Mouse (Mus musculus) myocyte (in vitro differentiated cells): ENCODE data around the gene Lemd1. TPM values are rescaled to one million over a fixed set of nuclear protein-coding genes. Genes with fewer than 3 reads are reported as not detected.
A peak's percentile ranks its signal among the peaks of the same experiment; 100 is the strongest.

Experiments used
- H3K27me3 ChIP-seq: one replicate; pipeline ENCODE4 v1.6.1; 2011; ENCODE audit not compliant: control insufficient read depth, insufficient read depth, insufficient read length
- H3K36me3 ChIP-seq: one replicate; pipeline ENCODE4 v1.6.1; 2011; ENCODE audit not compliant: control insufficient read depth, insufficient read depth
- H3K4me2 ChIP-seq: one replicate; pipeline ENCODE4 v1.6.1; 2011; ENCODE audit warnings: low read depth, control low read depth
- H3K4me3 ChIP-seq: one replicate; pipeline ENCODE4 v1.5.1; 2011; ENCODE audit warnings: mild to moderate bottlenecking, control low read depth, moderate library complexity
- H3K79me2 ChIP-seq: one replicate; pipeline ENCODE4 v1.6.1; 2011; ENCODE audit not compliant: control insufficient read depth, insufficient read depth
- H3ac ChIP-seq: one replicate; pipeline ENCODE4 v1.6.1; 2011; ENCODE audit not compliant: control insufficient read depth, insufficient read length
- CEBPB ChIP-seq: IDR thresholded peaks from 2 replicates; pipeline ENCODE4 v1.6.1; 2011; ENCODE audit warnings: mild to moderate bottlenecking, moderate library complexity; ENCODE audit not compliant: poor library complexity, insufficient read depth, severe bottlenecking
- E2F4 ChIP-seq: IDR thresholded peaks from one replicate; pipeline ENCODE4 v1.6.1; 2011; ENCODE audit warnings: mild to moderate bottlenecking, control low read depth, moderate library complexity; ENCODE audit not compliant: insufficient read depth
- MAX ChIP-seq: IDR thresholded peaks from one replicate; pipeline ENCODE4 v1.6.1; 2011; ENCODE audit warnings: low read depth, mild to moderate bottlenecking, control low read depth
- MYOD1 ChIP-seq, 3 experiments: IDR thresholded peaks; one replicate each; pipeline ENCODE4 v1.6.1; 2011; ENCODE audit warnings: control low read depth in 2 of 3, low read depth in 2 of 3, mild to moderate bottlenecking in 2 of 3, moderate library complexity in 1 of 3; ENCODE audit not compliant: insufficient read length in 2 of 3, control insufficient read depth in 1 of 3
- MYOG ChIP-seq, 3 experiments: IDR thresholded peaks; one replicate each; pipeline ENCODE4 v1.6.1; 2011; ENCODE audit warnings: control low read depth in 2 of 3, low read depth in 2 of 3, mild to moderate bottlenecking in 2 of 3; ENCODE audit not compliant: insufficient read length in 2 of 3, control insufficient read depth in 1 of 3, insufficient read depth in 1 of 3
- POLR2A ChIP-seq: IDR thresholded peaks from one replicate; pipeline ENCODE4 v1.6.1; 2011; ENCODE audit warnings: low read depth, mild to moderate bottlenecking, control low read depth, moderate library complexity; ENCODE audit not compliant: insufficient read length
- POLR2AphosphoS2 ChIP-seq: IDR thresholded peaks from one replicate; pipeline ENCODE4 v1.6.1; 2011; ENCODE audit warnings: low read depth, control low read depth; ENCODE audit not compliant: insufficient read length
- REST ChIP-seq: IDR thresholded peaks from one replicate; pipeline ENCODE4 v1.6.1; 2011; ENCODE audit warnings: mild to moderate bottlenecking, control low read depth, moderate library complexity; ENCODE audit not compliant: insufficient read depth, insufficient read length
- SRF ChIP-seq: IDR thresholded peaks from one replicate; pipeline ENCODE4 v1.6.1; 2011; ENCODE audit warnings: low read depth; ENCODE audit not compliant: control insufficient read depth, insufficient read length
- TCF12 ChIP-seq: IDR thresholded peaks from one replicate; pipeline ENCODE4 v1.6.1; 2011; ENCODE audit warnings: mild to moderate bottlenecking, control low read depth; ENCODE audit not compliant: poor library complexity, insufficient read depth, severe bottlenecking
- TCF3 ChIP-seq: IDR thresholded peaks from one replicate; pipeline ENCODE4 v1.6.1; 2011; ENCODE audit warnings: low read depth, control low read depth; ENCODE audit not compliant: insufficient read length
- USF1 ChIP-seq: IDR thresholded peaks from one replicate; pipeline ENCODE4 v1.6.1; 2011; ENCODE audit warnings: low read depth, mild to moderate bottlenecking, control low read depth, moderate library complexity
- polyA plus RNA-seq: library from polyadenylated mRNA; unstranded; fragments of >200 nt; fragmentation: generic; extraction: Trizol; gene quantifications from one replicate; pipeline ENCODE4 v1.2.1, GENCODE M21; 2012; ENCODE audit warnings: missing spikeins

The Lemd1 gene
- polyA plus RNA-seq, 1 experiment = 0.49 TPM

DNA sequence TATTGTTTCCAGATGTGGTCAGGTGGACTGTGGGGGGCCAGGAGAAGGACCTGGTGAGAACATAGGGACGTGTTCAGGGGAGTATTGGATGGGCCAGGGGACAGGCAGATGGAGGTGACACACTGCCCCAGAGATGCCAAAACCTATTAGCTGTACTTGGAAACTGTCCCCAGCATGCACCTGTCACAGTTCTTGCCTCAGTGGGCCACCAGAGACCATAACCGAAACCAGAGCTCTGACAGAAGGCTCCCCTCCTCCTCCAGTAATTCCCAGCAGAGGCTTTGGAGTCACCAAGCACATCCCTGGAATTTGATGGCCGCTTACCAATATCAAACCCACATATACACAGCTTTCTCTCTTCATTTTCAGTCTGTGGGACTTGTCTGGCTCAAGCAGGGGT is 46.4 kb upstream of the Lemd1 start:
- H3K79me2 ChIP-seq = no peaks in the 10 kb centered on the region
- TF ChIP-seq POLR2AphosphoS2 (no peak), POLR2A (no peak), MAX (no peak), MYOD1 (IDR thresholded peaks at IDR 0.05; ENCODE audit: control insufficient read depth in 1 of 3, insufficient read length in 2 of 3, low read depth in 2 of 3) (no peak), TCF12 (no peak), REST (no peak), E2F4 (no peak), SRF (no peak), USF1 (no peak), TCF3 (no peak), CEBPB (no peak), MYOG (IDR thresholded peaks at IDR 0.05; ENCODE audit: control insufficient read depth in 1 of 3, insufficient read depth in 1 of 3, insufficient read length in 2 of 3, low read depth in 2 of 3) (no peak)
- H3K4me2 ChIP-seq = no peak overlapping the region
- no peaks in the 10 kb centered on the region for H3K27me3 ChIP-seq
- H3ac ChIP-seq = no peak overlapping the region
- no peaks in the 10 kb centered on the region for H3K36me3 ChIP-seq
- H3K4me3 ChIP-seq = no peak overlapping the region

DNA sequence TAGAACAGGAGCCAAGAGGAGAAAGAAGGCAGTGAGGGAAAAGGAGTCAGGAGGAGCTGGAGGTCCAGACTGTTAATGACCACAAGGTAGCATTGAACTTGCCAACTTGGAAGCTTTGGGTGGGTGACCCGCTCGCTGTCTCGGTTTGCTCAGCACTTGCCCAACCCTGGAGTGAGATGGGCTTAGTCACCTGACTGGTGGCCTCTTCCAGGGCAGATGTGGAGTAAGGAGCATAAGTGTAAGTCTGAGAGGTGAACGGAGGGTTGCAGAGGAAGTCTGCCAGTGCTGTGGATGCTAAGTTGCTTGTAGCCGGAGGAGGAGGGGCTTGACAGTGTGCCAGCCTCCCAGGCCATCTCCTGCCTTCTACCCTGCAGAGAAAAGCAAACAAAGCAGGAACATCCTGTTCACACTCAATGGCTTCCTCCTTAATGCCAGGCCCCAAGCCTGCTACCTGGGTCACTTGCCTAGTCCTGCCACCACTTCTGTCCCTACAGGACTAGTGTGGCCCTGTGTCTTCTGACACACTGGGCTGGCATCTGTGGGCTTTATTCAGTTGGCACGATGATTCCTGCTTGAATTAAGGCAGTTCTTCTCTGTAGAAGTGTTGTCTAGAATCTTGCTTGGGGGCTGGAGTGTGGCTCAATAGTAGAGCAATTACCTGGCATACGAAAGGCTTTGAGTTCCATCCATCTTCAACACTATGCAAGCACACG is 45.1 kb upstream of the Lemd1 start:
- TF ChIP-seq MYOG (IDR thresholded peaks at IDR 0.05; ENCODE audit: control insufficient read depth in 1 of 3, insufficient read depth in 1 of 3, insufficient read length in 2 of 3, low read depth in 2 of 3) (no peak), POLR2AphosphoS2 (no peak), TCF12 (no peak), MAX (no peak), MYOD1 (IDR thresholded peaks at IDR 0.05; ENCODE audit: control insufficient read depth in 1 of 3, insufficient read length in 2 of 3, low read depth in 2 of 3) (no peak), TCF3 (no peak), USF1 (no peak), E2F4 (no peak), SRF (no peak), REST (no peak), POLR2A (no peak), CEBPB (no peak)
- no peaks in the 10 kb centered on the region for H3K79me2 ChIP-seq

DNA sequence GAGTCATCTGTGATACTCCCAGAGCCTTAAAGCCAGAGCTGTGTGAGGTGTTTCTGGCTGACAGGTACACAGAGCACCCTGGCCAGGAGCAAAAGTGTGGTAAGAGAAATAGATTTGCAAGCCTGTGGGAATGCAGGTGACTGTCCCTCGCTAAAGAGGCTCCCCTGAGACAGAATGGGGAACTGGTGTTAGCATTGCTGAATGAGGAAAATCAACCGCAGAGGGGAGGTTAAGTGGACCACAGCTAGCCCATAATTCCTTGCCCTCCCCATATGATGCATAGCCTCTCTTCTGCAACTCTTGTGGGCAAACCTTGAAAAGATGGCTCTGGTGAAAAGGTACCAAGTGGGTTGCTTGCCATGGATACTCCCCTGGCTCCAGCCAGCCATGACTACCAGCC is 41.8 kb upstream of the Lemd1 start:
- no peaks in the 10 kb centered on the region for H3K36me3 ChIP-seq
- H3K27me3 ChIP-seq = no peaks in the 10 kb centered on the region
- no peak overlapping the region for H3ac ChIP-seq
- no peak for TF ChIP-seq POLR2AphosphoS2
- TF ChIP-seq MYOD1 (IDR thresholded peaks at IDR 0.05; ENCODE audit: control insufficient read depth in 1 of 3, insufficient read length in 2 of 3, low read depth in 2 of 3) = no peak
- TF ChIP-seq MAX = no peak
- no peak for TF ChIP-seq POLR2A
- no peak for TF ChIP-seq REST
- TF ChIP-seq CEBPB = no peak
- no peak for TF ChIP-seq TCF12
- no peak for TF ChIP-seq TCF3
- TF ChIP-seq SRF = no peak
- H3K4me2 ChIP-seq = peak overlapping the region; percentile 63
- H3K4me3 ChIP-seq = no peak overlapping the region
- H3K79me2 ChIP-seq = no peaks in the 10 kb centered on the region

More for the DNA sequence above, 45.1 kb upstream of the Lemd1 start:
- Histone ChIP-seq H3K4me2 (no peak overlapping the region), H3K4me3 (no peak overlapping the region), H3K36me3 (no peaks in the 10 kb centered on the region), H3ac (no peak overlapping the region), H3K27me3 (no peaks in the 10 kb centered on the region)

DNA sequence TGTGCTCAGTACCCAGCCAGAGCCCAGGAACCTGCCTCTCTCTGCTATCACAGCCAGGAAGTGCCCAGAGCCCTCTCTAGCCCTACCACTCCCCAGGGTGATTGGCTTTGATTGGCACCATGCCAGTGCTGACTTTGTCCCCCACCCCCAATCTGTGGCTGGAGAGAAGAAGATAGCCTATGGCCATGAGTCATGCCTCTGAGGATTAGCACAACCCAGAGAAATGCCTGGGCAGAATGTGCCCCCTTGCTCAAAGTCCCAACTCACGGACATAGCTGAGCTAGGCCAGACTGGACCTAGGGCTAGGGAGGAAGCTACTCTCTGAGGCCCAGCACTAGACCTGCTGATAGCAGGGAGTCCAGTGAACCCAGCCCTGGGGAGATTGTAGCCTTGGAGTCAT is 41.1 kb upstream of the Lemd1 start:
- Histone ChIP-seq H3K36me3 (no peaks in the 10 kb centered on the region), H3K4me2 (peak overlapping the region; percentile 63), H3K4me3 (no peak overlapping the region), H3ac (no peak overlapping the region), H3K27me3 (no peaks in the 10 kb centered on the region), H3K79me2 (no peaks in the 10 kb centered on the region)
- no peak for TF ChIP-seq CEBPB
- no peak for TF ChIP-seq POLR2AphosphoS2
- no peak for TF ChIP-seq REST
- no peak for TF ChIP-seq TCF12
